Mouse (Mus musculus): ENCODE measurements around the gene Rmdn2.

The Rmdn2 gene

DNA sequence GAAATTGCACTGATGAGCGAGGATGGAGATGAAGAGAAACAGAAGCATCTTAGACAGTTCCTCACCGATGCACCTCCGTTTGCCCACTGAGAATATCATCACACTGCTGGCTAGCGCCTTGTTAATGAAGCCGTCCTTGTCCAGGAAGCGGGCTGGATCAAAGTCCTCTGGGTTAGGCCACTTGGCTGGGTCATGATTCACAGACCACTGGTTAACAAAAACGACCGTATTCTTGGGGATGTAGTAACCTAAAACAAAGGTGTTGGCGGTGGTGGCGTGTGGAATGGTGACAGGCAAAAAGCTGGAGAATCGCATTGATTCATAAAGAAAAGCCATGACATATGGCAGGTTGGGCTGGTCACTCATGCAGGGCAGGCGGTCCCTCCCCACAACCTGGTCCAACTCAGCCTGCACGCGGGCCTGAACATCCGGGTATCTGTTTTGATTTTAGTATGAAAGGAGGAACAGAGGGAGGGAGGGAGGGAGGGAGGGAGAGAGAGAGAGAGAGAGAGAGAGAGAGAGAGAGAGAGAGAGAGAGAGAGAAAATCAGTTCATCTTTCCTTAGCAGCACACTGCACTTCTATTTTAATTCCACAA is 98.7 kb downstream of the Rmdn2 start:
- no peak for TF ChIP-seq GATA4 (IDR thresholded peaks at IDR 0.05; ENCODE audit: insufficient replicate concordance, low read length)

DNA sequence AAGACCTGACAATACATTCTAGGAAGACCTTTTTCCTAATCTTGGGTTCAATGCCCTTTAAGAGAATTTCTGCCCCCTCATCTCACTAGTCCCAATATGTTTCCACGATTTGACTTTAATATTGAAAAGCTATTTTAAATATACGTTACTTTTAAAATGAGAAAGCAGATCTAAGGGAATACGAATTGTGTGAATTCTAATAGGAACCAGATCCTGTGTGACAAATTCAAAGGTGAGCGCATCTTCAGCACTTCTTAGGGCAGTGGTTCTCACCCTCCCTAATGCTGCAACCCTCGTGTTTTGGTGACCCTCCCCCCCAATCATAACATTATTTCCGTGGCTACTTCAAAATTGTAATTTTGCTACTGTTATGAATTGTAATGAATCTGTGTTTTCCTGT is 100.3 kb downstream of the Rmdn2 start:
- TF ChIP-seq GATA4 (IDR thresholded peaks at IDR 0.05; ENCODE audit: insufficient replicate concordance, low read length) = no peak

DNA sequence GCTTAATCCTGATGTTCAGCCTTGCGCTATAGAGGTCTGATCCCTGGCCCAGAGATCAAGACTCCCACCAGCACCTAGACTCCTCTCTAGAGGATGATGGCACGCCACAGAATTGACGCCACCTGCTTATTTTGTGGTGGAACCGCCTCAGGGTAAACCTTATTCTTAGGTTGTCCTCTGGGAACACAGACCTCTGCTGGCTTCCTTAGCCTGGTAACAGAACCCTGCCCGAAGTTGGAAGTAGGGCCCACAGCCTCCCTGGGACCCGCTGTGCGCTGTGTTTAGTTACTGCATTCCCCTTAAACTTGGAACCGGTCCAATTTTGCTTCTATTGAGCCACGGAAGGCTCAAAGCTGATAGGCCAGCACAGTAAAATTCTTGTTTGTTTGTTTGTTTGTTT is 100.9 kb downstream of the Rmdn2 start:
- TF ChIP-seq GATA4 (IDR thresholded peaks at IDR 0.05; ENCODE audit: insufficient replicate concordance, low read length) = no peak

DNA sequence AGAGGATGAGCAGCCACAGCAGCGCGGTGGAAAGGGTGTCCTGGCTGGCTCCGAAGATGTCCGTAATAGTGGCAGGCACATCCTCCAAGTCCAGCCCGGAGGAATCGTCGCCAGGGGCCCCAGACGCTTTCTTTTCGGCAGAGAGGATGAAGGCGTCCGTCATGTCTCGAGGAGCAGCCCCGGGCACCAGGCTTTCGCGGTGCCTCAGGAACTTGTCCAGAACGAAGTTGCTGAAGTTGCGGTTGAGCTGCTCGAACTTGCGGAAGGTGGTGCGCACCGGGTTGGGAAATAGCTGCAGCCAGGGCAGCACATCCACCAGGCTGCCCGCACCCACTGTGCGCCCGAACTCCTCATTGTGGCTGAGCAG is 101.6 kb downstream of the Rmdn2 start:
- TF ChIP-seq GATA4 (IDR thresholded peaks at IDR 0.05; ENCODE audit: insufficient replicate concordance, low read length) = no peak

DNA sequence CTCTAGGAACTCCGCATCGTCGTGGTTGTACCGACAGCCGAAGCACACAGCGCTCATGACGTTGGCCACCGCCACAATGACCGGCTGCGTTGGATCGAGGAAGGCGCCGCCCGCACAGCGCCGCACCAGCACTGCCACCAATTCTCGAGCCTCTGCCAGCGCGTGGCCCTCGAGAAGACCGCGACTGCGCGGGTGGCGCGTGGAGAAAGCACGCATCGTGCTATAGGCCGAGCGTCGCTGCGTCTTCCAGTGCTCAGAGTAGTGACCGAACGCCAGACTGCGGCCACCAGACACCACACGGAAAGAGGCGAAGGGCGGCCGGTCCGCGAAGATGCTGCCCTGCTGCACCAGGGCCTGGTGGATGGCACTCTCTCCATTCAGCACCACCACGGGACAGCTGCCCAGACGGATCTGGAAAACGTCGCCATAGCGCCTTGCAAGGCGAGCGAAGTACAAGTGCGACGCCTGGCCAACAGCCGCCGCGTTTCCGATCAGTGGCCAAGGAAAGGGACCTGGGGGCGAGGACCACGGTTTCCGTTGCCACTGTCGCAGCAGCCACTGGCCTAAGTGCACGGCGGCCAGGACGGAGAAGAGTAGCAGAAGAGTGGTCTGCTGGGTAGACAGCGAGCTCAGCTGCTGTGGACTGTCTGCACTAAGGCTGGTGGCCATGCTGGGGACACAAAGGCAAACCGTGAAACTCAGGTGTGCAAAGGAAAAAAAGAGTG is 102.1 kb downstream of the Rmdn2 start:
- no peak for TF ChIP-seq GATA4 (IDR thresholded peaks at IDR 0.05; ENCODE audit: insufficient replicate concordance, low read length)

DNA sequence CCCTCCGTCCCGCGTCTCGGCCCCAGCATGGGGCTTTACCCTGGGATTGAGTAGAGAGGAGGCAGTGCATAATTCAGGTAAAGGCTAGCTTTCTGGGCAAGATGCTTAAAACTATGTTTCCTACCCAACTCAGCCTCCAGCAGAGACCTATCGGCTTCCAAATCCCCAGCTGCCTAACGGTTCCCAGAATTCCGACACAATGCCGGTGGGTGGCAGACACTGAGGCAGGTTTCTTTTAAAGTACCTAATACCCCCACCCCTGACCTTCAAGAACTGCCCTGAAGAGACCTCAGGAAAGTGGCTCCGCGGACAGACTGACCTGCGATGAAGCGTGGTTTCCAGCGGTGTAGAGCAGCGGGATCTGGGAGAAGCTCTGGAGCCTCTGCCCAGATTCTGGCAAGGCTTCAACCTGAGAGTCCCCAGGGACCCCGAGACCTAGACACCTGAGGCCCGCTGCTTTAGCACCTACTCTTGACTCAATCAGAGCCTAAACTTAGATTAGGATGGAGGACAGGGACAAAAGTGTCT is 102.8 kb downstream of the Rmdn2 start:
- TF ChIP-seq GATA4 (IDR thresholded peaks at IDR 0.05; ENCODE audit: insufficient replicate concordance, low read length) = no peak

- no peak for TF ChIP-seq GATA4 (IDR thresholded peaks at IDR 0.05; ENCODE audit: insufficient replicate concordance, low read length)
These were observed 103.4 kb downstream of the Rmdn2 start, which contains the start of gene Cyp1b1 for GRCm38 (mm10) chr17:79714931-79715637. Cyp1b1 (minus strand) TSS chr17:79715061.

DNA sequence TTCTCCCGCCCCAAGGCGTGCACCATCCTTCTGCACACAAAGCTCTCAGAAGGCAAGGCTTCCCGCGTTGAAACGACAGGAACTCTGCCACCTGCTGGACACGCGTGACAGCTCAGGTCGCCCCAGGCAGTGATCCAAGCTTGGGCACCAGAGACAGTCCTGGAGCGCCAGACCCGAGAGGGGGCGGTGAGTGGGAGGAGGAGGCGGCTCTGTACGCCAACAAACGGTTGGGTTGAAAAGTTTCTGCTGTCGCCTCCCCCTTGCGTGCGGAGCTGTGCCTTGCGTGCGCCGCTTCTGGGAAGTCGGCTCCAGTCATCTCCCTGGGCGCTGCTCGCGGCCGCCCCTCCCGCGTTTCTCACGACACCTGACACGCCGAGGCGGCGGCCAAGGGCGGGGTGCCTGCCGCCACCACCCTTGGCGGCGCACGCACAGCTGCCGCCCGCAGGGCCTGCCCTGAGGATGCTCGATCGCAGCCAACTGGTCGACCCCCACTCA is 104.0 kb downstream of the Rmdn2 start:
- no peak for TF ChIP-seq GATA4 (IDR thresholded peaks at IDR 0.05; ENCODE audit: insufficient replicate concordance, low read length)

GRCm38 (mm10) chr17:79720681-79721080 is 109.0 kb downstream of the Rmdn2 start:
- TF ChIP-seq GATA4 (IDR thresholded peaks at IDR 0.05; ENCODE audit: insufficient replicate concordance, low read length) = no peak

DNA sequence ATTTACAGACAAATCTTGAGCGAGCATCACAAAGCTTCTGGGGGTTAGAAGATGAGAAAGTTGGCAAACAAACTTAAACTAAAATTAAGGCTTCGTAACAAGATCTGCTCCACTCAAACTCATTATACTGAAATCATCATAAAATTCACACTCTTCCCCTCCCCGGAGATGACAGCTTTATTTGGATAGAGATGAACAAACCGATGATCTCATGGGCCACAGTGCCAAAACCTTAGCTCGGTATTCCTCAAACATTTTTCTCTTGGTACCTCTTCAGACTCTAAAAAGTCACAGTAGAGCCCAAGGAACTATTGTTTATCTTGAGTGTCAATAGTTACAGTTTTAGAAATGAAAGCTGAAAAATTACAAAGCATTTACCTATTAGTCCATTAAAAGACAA is 115.0 kb downstream of the Rmdn2 start:
- no peak for TF ChIP-seq GATA4 (IDR thresholded peaks at IDR 0.05; ENCODE audit: insufficient replicate concordance, low read length)

GRCm38 (mm10) chr17:79728053-79728584 is 116.5 kb downstream of the Rmdn2 start:
- no peak for TF ChIP-seq GATA4 (IDR thresholded peaks at IDR 0.05; ENCODE audit: insufficient replicate concordance, low read length)

- no peak for TF ChIP-seq GATA4 (IDR thresholded peaks at IDR 0.05; ENCODE audit: insufficient replicate concordance, low read length)
These were observed 117.2 kb downstream of the Rmdn2 start for GRCm38 (mm10) chr17:79728585-79729503.

DNA sequence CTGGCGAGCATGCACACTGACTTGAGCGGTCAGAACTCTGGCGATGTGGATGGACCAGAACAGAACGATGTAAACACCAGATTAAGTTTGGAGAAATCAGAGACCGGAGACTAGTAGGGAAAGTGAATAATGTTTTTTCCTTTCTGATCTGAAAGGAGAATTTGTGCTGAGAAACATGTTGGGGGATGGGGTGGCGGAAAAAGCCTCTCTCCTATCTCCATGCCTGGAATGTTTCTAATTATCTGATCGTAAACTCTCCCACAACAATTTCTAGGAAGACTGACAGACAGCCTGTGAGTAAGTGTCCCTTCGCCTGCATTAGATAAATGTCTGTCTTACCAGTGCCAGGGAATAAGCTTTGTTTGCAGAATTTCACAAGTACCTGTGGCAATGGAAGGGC is 119.3 kb downstream of the Rmdn2 start:
- no peak for TF ChIP-seq GATA4 (IDR thresholded peaks at IDR 0.05; ENCODE audit: insufficient replicate concordance, low read length)

GRCm38 (mm10) chr17:79733039-79733438 is 121.4 kb downstream of the Rmdn2 start:
- TF ChIP-seq GATA4 (IDR thresholded peaks at IDR 0.05; ENCODE audit: insufficient replicate concordance, low read length) = no peak
